Mouse (Mus musculus) embryonic facial prominence, embryonic 15.5 days (tissue): Measurements from ENCODE around the gene Cyp2s1. TPM values are rescaled to one million over a fixed set of nuclear protein-coding genes. Genes with fewer than 3 reads are reported as not detected.
"Not testable (repeated sequence)": the region's sequence is repeated elsewhere in the genome, so short reads cannot be mapped to it uniquely, and the experiment has no call there.

Experiments
- ATAC-seq: fragments of 200-750 bp; cut with Nextera tagmentation; 2 replicates; pipeline ENCODE4 v1.8.0; 2017; ENCODE audit warnings: low read depth, moderate TSS enrichment; ENCODE audit not compliant: insufficient number of reproducible peaks, low FRiP score, low TSS enrichment
- H3K27ac ChIP-seq: fragments of 300-500 bp; sonication (generic); replicated peaks from 2 replicates; pipeline ENCODE4 v1.5.1; 2015; ENCODE audit warnings: mild to moderate bottlenecking, inconsistent platforms
- H3K27me3 ChIP-seq: fragments of 300-500 bp; sonication (generic); 2 replicates; pipeline ENCODE4 v1.6.1; 2015; ENCODE audit warnings: inconsistent platforms
- H3K36me3 ChIP-seq: fragments of 300-500 bp; sonication (generic); 2 replicates; pipeline ENCODE4 v1.6.1; 2015; ENCODE audit warnings: mild to moderate bottlenecking, inconsistent platforms
- H3K4me1 ChIP-seq: fragments of 300-500 bp; sonication (generic); 2 replicates; pipeline ENCODE4 v1.6.1; 2015; ENCODE audit warnings: inconsistent platforms
- H3K4me2 ChIP-seq: fragments of 300-500 bp; sonication (generic); replicated peaks from 2 replicates; pipeline ENCODE4 v1.6.1; 2015; ENCODE audit warnings: mild to moderate bottlenecking, inconsistent platforms
- H3K4me3 ChIP-seq: fragments of 300-500 bp; sonication (generic); replicated peaks from 2 replicates; pipeline ENCODE4 v1.5.1; 2015; ENCODE audit warnings: mild to moderate bottlenecking, inconsistent platforms
- H3K9ac ChIP-seq: fragments of 300-500 bp; sonication (generic); 2 replicates; pipeline ENCODE4 v1.6.1; 2015; ENCODE audit warnings: inconsistent platforms
- H3K9me3 ChIP-seq: fragments of 300-500 bp; sonication (generic); replicated peaks from 2 replicates; pipeline ENCODE4 v1.6.1; 2016; ENCODE audit warnings: inconsistent platforms
- WGBS: fragments of 180-500 bp; shearing (Covaris S2); methylation state at CpG from one replicate; pipeline ENCODE4 v1.1.7; 2015; 5-methylcytosine and 5-hydroxymethylcytosine counted together
- polyA plus RNA-seq: library from polyadenylated mRNA; unstranded; fragments of >200 nt; fragmentation: Nextera tagmentation; extraction: Ambion mirVana; gene quantifications from 2 replicates; pipeline ENCODE4 v1.2.1, GENCODE M21; 2015

The Cyp2s1 gene
- polyA plus RNA-seq, 1 experiment from 2014 or later: 7.8 TPM

DNA sequence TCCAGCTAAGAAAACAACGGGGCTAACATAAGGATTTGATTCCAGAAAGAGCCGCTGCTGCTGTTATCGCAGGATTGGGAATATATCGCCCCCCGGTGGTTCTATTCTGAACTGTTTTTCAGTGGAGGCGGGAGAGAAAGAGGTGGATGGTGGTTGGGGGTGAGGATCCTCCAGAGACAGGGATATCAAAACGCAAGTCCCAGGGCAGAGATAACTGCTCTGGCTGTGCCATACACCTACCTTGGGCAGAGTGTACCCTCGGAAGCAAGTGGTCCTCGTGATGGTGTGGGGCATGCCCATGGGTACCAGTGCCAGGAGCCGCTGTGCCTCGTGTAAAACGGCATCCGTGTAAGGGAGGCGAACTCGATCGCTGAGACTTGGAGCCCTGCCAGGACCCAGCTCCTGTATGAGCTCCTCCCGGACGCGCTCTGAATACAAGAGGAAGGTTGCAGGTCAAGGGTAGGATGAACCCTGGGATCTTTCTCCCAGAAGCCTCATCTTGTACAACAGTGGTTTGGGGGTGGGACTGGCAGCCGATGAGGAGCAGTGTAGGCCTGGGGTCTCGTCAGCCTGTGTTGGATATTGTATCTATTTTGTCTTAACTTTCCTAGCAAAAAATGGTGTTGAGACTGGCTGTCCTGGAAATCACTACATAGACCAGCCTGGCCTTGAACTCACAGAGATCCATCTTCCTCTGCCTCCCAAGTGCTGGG, 10.9 kb downstream of the Cyp2s1 start:
- H3K27me3 ChIP-seq: no peaks in the 10 kb centered on the region
- H3K4me3 ChIP-seq: peak overlapping the region; percentile 32
- H3K9me3 ChIP-seq: no peaks in the 10 kb centered on the region
- no peaks in the 10 kb centered on the region for H3K36me3 ChIP-seq
- H3K4me1 ChIP-seq: peaks cover 27% of the 10 kb centered on the region
- no peak overlapping the region for H3K27ac ChIP-seq
- H3K9ac ChIP-seq: peak overlapping the region; percentile 39; the same call in 1 of the 2 replicates
- ATAC-seq: peak; percentile 15; the same call in 1 of the 2 replicates
- WGBS: 16% methylated on average over 21 of the region's 21 CpGs
- peak overlapping the region; percentile 51 for H3K4me2 ChIP-seq

DNA sequence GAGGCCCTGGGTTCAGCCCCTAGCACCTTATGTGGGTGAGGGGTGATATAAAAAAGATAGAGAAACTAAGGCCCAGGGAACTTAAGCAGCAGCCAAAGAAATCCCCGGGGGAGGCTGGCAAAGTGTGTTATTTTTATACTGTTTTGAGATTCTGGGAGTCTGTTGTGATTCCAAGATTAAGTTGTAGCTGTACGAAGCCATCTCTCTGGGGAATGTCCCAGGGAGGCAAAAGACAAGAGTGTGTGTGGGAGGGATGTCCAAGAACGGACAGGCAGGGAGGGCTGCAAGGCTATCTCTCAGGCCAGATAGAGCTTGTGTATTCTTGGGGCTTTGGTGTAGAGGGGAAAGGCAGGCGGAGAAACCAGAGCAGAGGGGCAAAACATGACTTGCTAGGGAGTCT, 11.9 kb downstream of the Cyp2s1 start:
- no peaks in the 10 kb centered on the region for H3K27me3 ChIP-seq
- no peaks in the 10 kb centered on the region for H3K36me3 ChIP-seq
- H3K4me2 ChIP-seq: no peak overlapping the region
- no peak overlapping the region for H3K9ac ChIP-seq
- no peak for ATAC-seq
- H3K4me1 ChIP-seq: peaks cover 27% of the 10 kb centered on the region
- H3K4me3 ChIP-seq: no peak overlapping the region
- 73% methylated on average over 4 of the region's 4 CpGs for WGBS
- no peaks in the 10 kb centered on the region for H3K9me3 ChIP-seq
- H3K27ac ChIP-seq: no peak overlapping the region

DNA sequence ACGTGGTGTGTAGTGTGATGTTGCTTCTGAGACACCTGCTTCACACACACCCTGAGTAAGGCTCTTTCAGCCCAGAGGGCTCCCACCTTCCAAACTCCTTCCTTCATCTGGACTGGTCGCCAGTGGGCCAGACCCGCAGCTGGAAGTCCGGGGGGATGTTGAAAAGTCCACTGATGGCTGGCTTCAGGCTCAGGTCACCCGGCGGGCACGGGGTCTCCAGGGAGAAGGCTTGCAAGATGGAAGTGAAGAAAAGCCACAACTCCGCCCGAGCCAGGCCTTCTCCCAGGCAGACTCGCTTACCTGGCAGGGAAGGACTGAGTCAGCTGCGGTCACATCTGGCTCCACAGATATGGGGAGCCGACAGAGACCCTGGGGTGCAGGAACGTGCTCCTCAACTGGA, 13.3 kb downstream of the Cyp2s1 start:
- Histone ChIP-seq H3K36me3 (no peaks in the 10 kb centered on the region), H3K4me3 (no peak overlapping the region), H3K9ac (no peak overlapping the region), H3K4me1 (peaks cover 27% of the 10 kb centered on the region), H3K9me3 (no peaks in the 10 kb centered on the region), H3K27me3 (no peaks in the 10 kb centered on the region), H3K27ac (no peak overlapping the region), H3K4me2 (no peak overlapping the region)
- no peak for ATAC-seq
- WGBS: 79% methylated on average over 13 of the region's 13 CpGs

DNA sequence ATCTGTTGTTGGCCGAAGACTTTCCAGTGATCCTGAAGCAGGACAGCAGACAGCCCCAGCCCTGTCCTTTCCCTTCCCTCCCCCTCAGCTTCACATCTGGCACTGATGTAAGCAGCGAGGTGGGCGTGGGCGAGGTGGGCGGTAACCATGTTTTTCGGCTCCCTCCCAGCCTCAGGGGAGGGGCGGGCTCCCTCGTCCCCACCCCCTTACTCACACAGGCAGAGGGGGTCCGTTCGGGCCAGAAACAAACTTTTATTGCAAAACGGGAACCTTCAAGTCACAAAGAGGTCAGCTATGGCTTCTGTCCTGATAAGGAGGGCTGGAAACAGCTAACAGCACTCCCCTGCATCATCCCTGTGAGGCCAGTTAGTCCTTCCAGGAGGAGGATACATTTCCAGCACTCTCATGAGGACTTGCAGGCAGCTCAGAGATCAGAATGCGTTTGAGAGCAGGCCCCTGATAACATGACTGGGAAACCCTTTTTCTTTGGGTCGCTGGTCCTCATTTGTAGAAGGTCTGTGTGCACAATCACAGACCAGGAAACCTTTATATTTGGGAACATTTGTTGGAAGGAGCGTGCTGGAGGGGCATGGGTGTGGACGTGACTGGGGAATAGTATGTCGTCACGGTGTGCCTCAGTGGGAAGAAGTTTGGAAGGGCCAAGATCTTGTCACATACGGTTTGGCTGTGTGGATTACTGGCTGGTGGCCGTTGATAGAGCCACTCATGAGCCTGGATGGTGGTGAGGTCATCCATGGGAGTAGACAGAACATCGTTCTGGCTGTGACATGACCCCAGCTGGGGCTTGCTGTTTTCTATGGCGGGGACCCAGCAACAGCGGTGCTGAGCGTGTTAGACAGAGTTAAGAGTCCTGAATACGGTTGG, 14.2 kb downstream of the Cyp2s1 start:
- Histone ChIP-seq H3K27ac (peak overlapping the region; percentile 89), H3K4me1 (peaks cover 27% of the 10 kb centered on the region), H3K4me3 (peak overlapping the region; percentile 28), H3K9me3 (no peaks in the 10 kb centered on the region), H3K27me3 (no peaks in the 10 kb centered on the region), H3K4me2 (peak overlapping the region; percentile 42), H3K9ac (no peak overlapping the region), H3K36me3 (no peaks in the 10 kb centered on the region)
- peak; percentile 82 for ATAC-seq
- WGBS: 21% methylated on average over 24 of the region's 24 CpGs

DNA sequence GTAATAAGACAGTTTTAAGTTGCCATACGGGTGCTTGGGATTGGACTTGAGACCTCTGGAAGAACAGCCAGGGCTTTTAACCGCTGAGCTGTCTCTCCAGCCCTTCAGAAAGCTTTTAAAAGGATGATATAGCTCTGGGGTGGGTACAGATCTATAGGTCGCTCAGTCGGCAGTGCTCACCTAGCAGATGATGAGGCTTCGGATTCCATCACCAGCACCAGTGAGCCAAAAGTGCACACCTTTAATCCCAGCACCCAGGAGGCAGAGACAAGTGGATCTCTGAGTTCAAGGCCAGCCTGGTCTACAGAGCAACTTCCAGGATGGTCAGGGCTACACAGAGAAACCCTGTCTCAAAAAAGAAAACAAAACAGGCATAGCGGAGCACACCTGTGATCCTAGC, 15.7 kb downstream of the Cyp2s1 start:
- Histone ChIP-seq H3K9ac (no peak overlapping the region), H3K27me3 (no peaks in the 10 kb centered on the region), H3K36me3 (no peaks in the 10 kb centered on the region), H3K4me1 (peaks cover 27% of the 10 kb centered on the region), H3K9me3 (no peaks in the 10 kb centered on the region), H3K27ac (no peak overlapping the region), H3K4me2 (no peak overlapping the region), H3K4me3 (no peak overlapping the region)
- WGBS: 88% methylated on average over 6 of the region's 6 CpGs
- ATAC-seq: no peak

DNA sequence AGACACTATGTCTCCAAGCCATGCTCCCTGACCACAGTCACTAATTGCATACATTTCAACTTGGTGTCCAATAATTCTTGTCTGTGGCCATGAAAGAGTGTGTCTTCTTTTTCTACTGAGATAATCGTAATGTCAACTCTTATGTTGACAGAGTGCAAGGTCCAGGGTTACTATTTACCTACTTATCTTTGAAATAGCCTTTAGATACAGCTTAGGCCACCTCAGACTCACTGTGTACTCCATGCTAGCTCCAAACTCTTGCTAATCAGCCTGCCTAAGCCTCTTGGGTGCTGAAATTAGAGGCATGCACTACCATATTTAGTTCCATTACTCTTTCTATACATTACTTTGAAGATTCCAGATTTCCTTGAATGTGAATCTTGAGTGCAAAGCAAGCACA, 17.3 kb downstream of the Cyp2s1 start:
- Histone ChIP-seq H3K36me3 (no peaks in the 10 kb centered on the region), H3K27ac (no peak overlapping the region), H3K4me2 (no peak overlapping the region), H3K4me1 (peaks cover 14% of the 10 kb centered on the region), H3K9me3 (no peaks in the 10 kb centered on the region), H3K9ac (no peak overlapping the region), H3K4me3 (no peak overlapping the region), H3K27me3 (no peaks in the 10 kb centered on the region)
- no peak for ATAC-seq
- WGBS: 85% methylated on average over 1 of the region's 1 CpGs

DNA sequence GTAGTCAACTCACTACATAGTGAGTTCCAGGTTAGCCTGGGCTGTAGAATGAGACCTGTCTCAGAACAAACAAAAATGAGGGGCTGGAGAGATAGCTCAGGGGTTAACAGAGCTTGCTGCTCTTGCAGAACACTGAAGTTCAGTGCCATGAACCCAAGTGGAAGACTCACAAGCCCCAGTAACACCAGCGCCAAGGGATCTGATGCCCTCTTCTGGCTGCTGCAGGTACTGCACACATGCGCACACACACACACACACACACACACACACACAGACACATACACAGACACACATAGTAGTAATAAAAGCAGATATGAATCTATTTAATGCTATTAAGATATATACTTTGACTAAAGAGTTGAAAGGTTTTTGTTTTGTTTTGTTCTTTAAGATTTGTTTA, 18.2 kb downstream of the Cyp2s1 start:
- 87% methylated on average over 2 of the region's 2 CpGs for WGBS
- H3K36me3 ChIP-seq: no peaks in the 10 kb centered on the region

DNA sequence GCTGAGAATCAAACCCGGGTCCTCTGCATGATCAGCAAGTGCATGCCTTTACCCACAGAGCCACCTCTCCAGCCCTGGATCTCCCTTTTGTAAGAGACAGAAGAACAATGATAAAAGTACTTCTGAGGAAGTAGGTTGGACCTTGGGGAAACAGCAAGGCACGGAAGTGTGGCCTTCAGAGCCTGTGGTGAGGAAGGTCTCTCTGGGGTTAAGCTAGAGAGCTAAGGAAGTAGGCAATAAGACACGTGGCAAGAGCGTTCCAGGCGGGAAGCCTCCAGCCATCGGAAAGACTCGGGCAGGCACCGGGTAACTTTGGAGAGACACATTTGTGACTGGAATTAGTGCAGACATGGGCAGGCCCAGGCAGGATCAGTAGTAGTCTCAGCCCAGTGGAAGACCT, 21.9 kb downstream of the Cyp2s1 start:
- H3K9me3 ChIP-seq: no peaks in the 10 kb centered on the region
- H3K9ac ChIP-seq: no peak overlapping the region
- peaks cover 9% of the 10 kb centered on the region for H3K4me1 ChIP-seq
- no peaks in the 10 kb centered on the region for H3K27me3 ChIP-seq
- no peak for ATAC-seq
- no peak overlapping the region for H3K27ac ChIP-seq
- H3K4me3 ChIP-seq: no peak overlapping the region
- H3K36me3 ChIP-seq: no peaks in the 10 kb centered on the region
- 72% methylated on average over 8 of the region's 8 CpGs for WGBS
- no peak overlapping the region for H3K4me2 ChIP-seq

More for the DNA sequence above, 18.2 kb downstream of the Cyp2s1 start:
- no peaks in the 10 kb centered on the region for H3K9me3 ChIP-seq
- H3K9ac ChIP-seq: no peak overlapping the region
- no peaks in the 10 kb centered on the region for H3K27me3 ChIP-seq
- peaks cover 14% of the 10 kb centered on the region for H3K4me1 ChIP-seq
- no peak overlapping the region for H3K4me2 ChIP-seq
- H3K4me3 ChIP-seq: no peak overlapping the region
- H3K27ac ChIP-seq: no peak overlapping the region
- ATAC-seq: no peak

DNA sequence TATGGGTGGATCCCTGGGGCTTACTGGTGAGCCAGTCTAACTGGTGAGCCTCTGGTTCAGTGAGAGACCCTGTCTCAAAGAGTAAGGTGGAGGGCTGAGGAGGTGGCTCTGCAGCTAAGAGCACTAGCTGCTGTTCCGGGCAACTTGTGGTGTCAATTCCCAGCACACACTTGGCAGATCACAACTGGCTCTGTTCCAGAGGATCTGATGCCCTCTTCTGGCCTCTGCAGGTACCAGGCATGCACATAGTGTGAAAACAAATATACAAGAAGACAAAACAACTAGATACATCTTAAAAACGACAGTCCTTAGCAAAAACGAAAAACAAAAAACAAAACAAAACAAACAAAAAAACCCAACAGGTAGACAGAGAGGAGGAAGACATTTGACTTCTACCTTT, 23.0 kb downstream of the Cyp2s1 start:
- Histone ChIP-seq H3K9ac (no peak overlapping the region), H3K27ac (no peak overlapping the region), H3K4me1 (peaks cover 18% of the 10 kb centered on the region), H3K4me2 (no peak overlapping the region), H3K27me3 (no peaks in the 10 kb centered on the region), H3K4me3 (no peak overlapping the region), H3K36me3 (no peaks in the 10 kb centered on the region), H3K9me3 (no peaks in the 10 kb centered on the region)
- WGBS: 46% methylated on average over 3 of the region's 3 CpGs
- no peak for ATAC-seq

DNA sequence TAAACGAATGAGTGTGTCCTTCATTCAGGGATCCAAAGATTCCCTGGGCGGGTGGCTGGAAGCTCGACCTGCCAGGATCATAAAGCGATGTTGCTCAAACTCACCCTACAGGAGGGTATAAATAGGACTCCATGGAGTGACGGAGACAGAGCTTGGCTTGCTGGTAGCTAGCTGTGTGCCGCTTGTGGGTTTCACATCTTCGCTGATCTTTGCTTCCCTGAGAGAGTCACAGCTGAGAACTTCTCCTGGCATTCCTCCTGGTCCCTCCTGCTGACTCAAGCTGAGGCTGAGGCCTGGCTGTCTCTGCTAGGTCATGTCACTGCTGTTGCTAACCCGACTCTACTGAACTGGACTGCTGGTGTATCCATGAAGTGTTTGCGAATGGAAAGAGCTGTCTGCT, 23.7 kb downstream of the Cyp2s1 start:
- H3K9ac ChIP-seq, ATAC-seq, H3K27me3 ChIP-seq, H3K4me3 ChIP-seq, H3K27ac ChIP-seq, H3K9me3 ChIP-seq, H3K4me2 ChIP-seq, H3K36me3 ChIP-seq: not testable (repeated sequence)
- WGBS: 78% methylated on average over 9 of the region's 9 CpGs
- peaks cover 19% of the 10 kb centered on the region for H3K4me1 ChIP-seq

DNA sequence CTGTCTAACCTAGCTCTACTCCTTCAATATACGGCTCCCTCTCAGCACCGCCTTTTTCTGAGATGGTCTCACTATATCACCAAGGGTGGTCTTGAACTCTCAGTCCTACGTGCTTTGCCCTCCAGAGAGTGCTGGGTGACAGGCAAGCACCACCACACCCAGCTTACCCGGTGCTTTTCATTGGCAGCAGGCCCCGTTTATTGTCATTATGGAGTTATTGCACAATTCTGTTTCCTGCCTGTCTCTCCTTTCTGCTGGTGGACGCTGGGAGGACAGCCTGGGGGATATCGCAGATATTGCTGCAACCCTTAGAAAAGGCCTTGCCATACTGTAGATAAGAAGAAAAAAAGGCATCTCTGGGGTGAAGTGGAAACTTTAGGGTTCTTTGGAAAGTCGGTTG, 26.1 kb downstream of the Cyp2s1 start:
- 63% methylated on average over 8 of the region's 8 CpGs for whole genome bisulfite sequencing
- H3K36me3 ChIP-seq: no peaks in the 10 kb centered on the region

More for the DNA sequence above, 26.1 kb downstream of the Cyp2s1 start:
- Histone ChIP-seq H3K27me3 (no peaks in the 10 kb centered on the region), H3K9me3 (no peaks in the 10 kb centered on the region), H3K9ac (no peak overlapping the region), H3K4me1 (peaks cover 30% of the 10 kb centered on the region), H3K27ac (no peak overlapping the region), H3K4me2 (no peak overlapping the region), H3K4me3 (no peak overlapping the region)
- no peak for ATAC-seq
